Mouse (Mus musculus): ENCODE data around the gene Endog.

- TF ChIP-seq POLR2A (IDR thresholded peaks at IDR 0.05; ENCODE audit: borderline replicate concordance, control insufficient read depth, low read depth, low read length) (no peak), CTCF (IDR thresholded peaks at IDR 0.05; ENCODE audit: control insufficient read depth, insufficient read depth, low read length) (no peak)
Measured at GRCm38 (mm10) chr2:30132801-30133612, 38.3 kb upstream of the Endog start.
